ENCODE assay signal across 8 mouse cellular contexts in the genomic region with DNA sequence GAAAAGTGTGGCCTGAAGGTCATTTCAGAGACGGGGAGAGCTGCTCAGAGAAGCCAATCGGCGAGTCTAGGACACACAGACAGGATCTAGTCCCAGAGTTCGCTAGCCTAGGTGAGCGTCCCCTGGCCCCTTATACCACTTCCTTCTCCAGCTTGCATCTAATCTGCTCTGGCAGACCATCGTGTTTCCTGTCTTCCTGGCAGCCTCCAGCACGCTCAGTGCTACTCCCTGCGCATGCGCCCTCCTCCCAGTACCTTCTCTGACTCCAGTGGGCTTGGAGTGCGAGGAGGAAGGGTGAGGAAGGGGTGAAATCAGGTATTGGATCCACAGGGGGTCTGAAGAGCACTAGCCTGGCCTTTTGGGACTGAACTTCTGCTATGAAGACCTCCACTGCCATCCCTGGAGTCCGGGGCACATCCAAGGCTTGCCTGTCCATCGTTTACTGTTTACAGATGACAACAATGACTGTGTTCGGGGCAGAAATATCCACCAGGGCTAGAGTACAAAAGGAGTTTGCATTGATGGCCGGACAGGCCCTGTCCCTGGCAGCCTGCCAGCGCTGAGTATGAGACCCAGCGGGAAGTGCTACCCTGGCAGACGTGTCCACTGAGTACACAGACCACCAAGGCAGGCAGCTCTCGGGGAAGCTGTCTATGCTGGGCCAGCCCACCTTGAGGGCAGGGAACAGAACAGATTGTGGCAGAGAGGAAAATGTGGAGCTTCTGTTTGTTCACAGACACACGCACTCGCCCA. TPM values are rescaled to one million over a fixed set of nuclear protein-coding genes. Genes with fewer than 3 reads are reported as not detected.
A peak's percentile ranks its signal among the peaks of the same experiment; 100 is the strongest.
DNase-seq lines count a peak whose midpoint lies in the region; ATAC-seq and TF ChIP-seq lines count a peak whose summit lies in the region.

No protein-coding gene starts in this region.

- no peak overlapping the region for H3K27ac ChIP-seq in forebrain, embryonic 11.5 days (ENCODE audit: low read depth, low read length)
- no peak overlapping the region for H3K27ac ChIP-seq in forebrain, postnatal 0 days (ENCODE audit: low read depth, low read length)
- H3K27ac ChIP-seq in heart, embryonic 15.5 days, result peak overlapping the region; percentile 67
- H3K27ac ChIP-seq in midbrain, embryonic 10.5 days (replicated peaks), result peak overlapping the region; percentile 1

- WGBS in forebrain, embryonic 11.5 days, result 77% methylated on average over 20 of the region's 20 CpGs
- WGBS in forebrain, postnatal 0 days, result 55% methylated on average over 20 of the region's 20 CpGs
- 46% methylated on average over 20 of the region's 20 CpGs for WGBS in heart, embryonic 15.5 days
- 78% methylated on average over 20 of the region's 20 CpGs for WGBS in midbrain, embryonic 10.5 days

- H3K4me3 ChIP-seq in forebrain, embryonic 11.5 days (ENCODE audit: low read depth, low read length), result no peak overlapping the region
- H3K4me3 ChIP-seq in forebrain, postnatal 0 days (ENCODE audit: low read depth, low read length), result no peak overlapping the region
- no peak overlapping the region for H3K4me3 ChIP-seq in heart, embryonic 15.5 days
- H3K4me3 ChIP-seq in midbrain, embryonic 10.5 days, result no peak overlapping the region

- no peak for DNase-seq in forebrain, embryonic 11.5 days (ENCODE audit: low spot score)
- DNase-seq in forebrain, postnatal 0 days, result no peak
- peak; percentile 24 to 48 for DNase-seq in cerebellum, adult 18-20 months
- DNase-seq in kidney, postnatal 4 days, result peak; percentile 64 to 75
- DNase-seq in midbrain, embryonic 10.5 days (ENCODE audit: low spot score), result no peak
- peak; percentile 81 for DNase-seq in thymus, postnatal 14 days
- DNase-seq in ovary, adult 18-20 months (ENCODE audit: low spot score), result no peak

- 0 out of 2 replicates have a peak, but pooled peaks have one; percentile 40 for ATAC-seq in forebrain, embryonic 11.5 days (replicated peaks; ENCODE audit: low FRiP score)
- no peak for ATAC-seq in forebrain, postnatal 0 days
- ATAC-seq in heart, embryonic 15.5 days (replicated peaks; ENCODE audit: insufficient number of reproducible peaks, insufficient read depth, low FRiP score, low read depth), result no peak; the same call in 1 of the 2 replicates

- H3K9ac ChIP-seq in forebrain, embryonic 11.5 days (ENCODE audit: low read length), result no peak overlapping the region
- no peak overlapping the region for H3K9ac ChIP-seq in forebrain, postnatal 0 days
- H3K9ac ChIP-seq in heart, embryonic 15.5 days, result no peak overlapping the region

- TF ChIP-seq CTCF in forebrain, postnatal 0 days (IDR thresholded peaks at IDR 0.05; ENCODE audit: low read depth), result no peak

- no peaks in the 10 kb centered on the region for H3K9me3 ChIP-seq in forebrain, embryonic 11.5 days (ENCODE audit: control insufficient read depth, low read length)
- no peaks in the 10 kb centered on the region for H3K9me3 ChIP-seq in forebrain, postnatal 0 days (ENCODE audit: low read length)
- H3K9me3 ChIP-seq in heart, embryonic 15.5 days (replicated peaks), result no peaks in the 10 kb centered on the region
- H3K9me3 ChIP-seq in midbrain, embryonic 10.5 days (replicated peaks), result no peaks in the 10 kb centered on the region

- no peaks in the 10 kb centered on the region for H3K4me1 ChIP-seq in forebrain, embryonic 11.5 days (replicated peaks; ENCODE audit: control insufficient read depth, insufficient read depth, low read length)
- no peaks in the 10 kb centered on the region for H3K4me1 ChIP-seq in forebrain, postnatal 0 days (ENCODE audit: insufficient read depth)
- H3K4me1 ChIP-seq in heart, embryonic 15.5 days (replicated peaks), result peaks cover 18% of the 10 kb centered on the region
- H3K4me1 ChIP-seq in midbrain, embryonic 10.5 days, result peaks cover 12% of the 10 kb centered on the region

- no peaks in the 10 kb centered on the region for H3K27me3 ChIP-seq in forebrain, embryonic 11.5 days (ENCODE audit: control insufficient read depth, insufficient read depth, low read length)
- no peaks in the 10 kb centered on the region for H3K27me3 ChIP-seq in forebrain, postnatal 0 days (ENCODE audit: insufficient read depth, low read length)
- H3K27me3 ChIP-seq in heart, embryonic 15.5 days, result no peaks in the 10 kb centered on the region
- H3K27me3 ChIP-seq in midbrain, embryonic 10.5 days (ENCODE audit: low read depth, poor library complexity, severe bottlenecking), result no peaks in the 10 kb centered on the region

- no peaks in the 10 kb centered on the region for H3K36me3 ChIP-seq in forebrain, embryonic 11.5 days (ENCODE audit: control insufficient read depth, insufficient read depth, low read length)
- no peaks in the 10 kb centered on the region for H3K36me3 ChIP-seq in forebrain, postnatal 0 days (ENCODE audit: insufficient read depth)
- no peaks in the 10 kb centered on the region for H3K36me3 ChIP-seq in heart, embryonic 15.5 days
- H3K36me3 ChIP-seq in midbrain, embryonic 10.5 days, result no peaks in the 10 kb centered on the region

- no peak overlapping the region for H3K4me2 ChIP-seq in forebrain, embryonic 11.5 days (ENCODE audit: low read depth, low read length, severe bottlenecking)
- H3K4me2 ChIP-seq in forebrain, postnatal 0 days (ENCODE audit: low read depth), result no peak overlapping the region
- peak overlapping the region; percentile 32; the same call in 1 of the 2 replicates for H3K4me2 ChIP-seq in heart, embryonic 15.5 days

RNA-seq across cellular contexts. Expression of a gene that starts 1.9 kb away (rescaled TPM):
- polyA plus RNA-seq in forebrain, embryonic 11.5 days (2014; fragmentation: Nextera tagmentation; extraction: Ambion mirVana), result 13.2 and 15.9 TPM in 2 replicates
- total RNA-seq in forebrain, postnatal 0 days (2014; rRNA removed), result 10.9 and 18.1 TPM in 2 replicates
- polyA plus RNA-seq in forebrain, postnatal 0 days (2015; fragmentation: Nextera tagmentation; extraction: Ambion mirVana), result 8.1 and 8.4 TPM in 2 replicates
- 45.9 and 54.5 TPM in 2 replicates for polyA plus RNA-seq in heart, embryonic 15.5 days (2015; fragmentation: Nextera tagmentation; extraction: Ambion mirVana)
- 12.2 and 13.9 TPM in 2 replicates for polyA plus RNA-seq in midbrain, embryonic 10.5 days (2016; fragmentation: Nextera tagmentation; extraction: Ambion mirVana)

Comparison
In these comparisons a context has a peak if more than half of its experiments do, and no peak if none do; other contexts are left out.
1. DNase-seq: peak in cerebellum, adult 18-20 months (2 of 2), kidney, postnatal 4 days (2 of 2) and thymus, postnatal 14 days (single experiment); none in forebrain, embryonic 11.5 days (single experiment), forebrain, postnatal 0 days (single experiment), midbrain, embryonic 10.5 days (single experiment) and ovary, adult 18-20 months (single experiment).
2. H3K27ac ChIP-seq: peak in heart, embryonic 15.5 days (single experiment) and midbrain, embryonic 10.5 days (single experiment); none in forebrain, embryonic 11.5 days (single experiment) and forebrain, postnatal 0 days (single experiment).